Mouse (Mus musculus) Muller cell, postnatal 12 days (primary cell): ENCODE results near the gene 4930519G04Rik.
"Not testable (repeated sequence)": the region's sequence is repeated elsewhere in the genome, so short reads cannot be mapped to it uniquely, and the experiment has no call there.

Source experiments
- DNase-seq: peaks from one replicate; pipeline ENCODE4 v3.0.0-alpha.2; 2015; ENCODE audit errors: inconsistent ontology term

The 4930519G04Rik gene

GRCm38 (mm10) chr5:114842155-114842554 lies 11.3 kb upstream of the 4930519G04Rik start:
- DNase-seq = not testable (repeated sequence)

GRCm38 (mm10) chr5:114842674-114843073 lies 10.8 kb upstream of the 4930519G04Rik start:
- no peak for DNase-seq

- not testable (repeated sequence) for DNase-seq
Observed at GRCm38 (mm10) chr5:114844371-114844770, 9.1 kb upstream of the 4930519G04Rik start.

- DNase-seq = no peak
Observed at GRCm38 (mm10) chr5:114851565-114852236, 1.8 kb upstream of the 4930519G04Rik start.

GRCm38 (mm10) chr5:114858582-114858981 lies 5.1 kb downstream of the 4930519G04Rik start, which contains the start of gene Gm9936:
Gene Gm9936 (minus strand): TSS chr5:114858682.
- no peak for DNase-seq

GRCm38 (mm10) chr5:114859253-114859652 lies 5.8 kb downstream of the 4930519G04Rik start:
- DNase-seq = peak; percentile 73

- DNase-seq = no peak
Observed at GRCm38 (mm10) chr5:114861730-114862129, 8.3 kb downstream of the 4930519G04Rik start.

GRCm38 (mm10) chr5:114864813-114865212 lies 11.3 kb downstream of the 4930519G04Rik start:
- no peak for DNase-seq

- no peak for DNase-seq
Observed at GRCm38 (mm10) chr5:114865279-114865678, 11.8 kb downstream of the 4930519G04Rik start.

- no peak for DNase-seq
Observed at GRCm38 (mm10) chr5:114875858-114876257, 22.4 kb downstream of the 4930519G04Rik start.

GRCm38 (mm10) chr5:114876331-114876730 lies 22.9 kb downstream of the 4930519G04Rik start:
- peak; percentile 98 for DNase-seq

GRCm38 (mm10) chr5:114877487-114877886 lies 24.0 kb downstream of the 4930519G04Rik start:
- DNase-seq = peak; percentile 52

GRCm38 (mm10) chr5:114879399-114879798 lies 25.9 kb downstream of the 4930519G04Rik start:
- no peak for DNase-seq

GRCm38 (mm10) chr5:114882319-114882718 lies 28.9 kb downstream of the 4930519G04Rik start:
- DNase-seq = not testable (repeated sequence)

GRCm38 (mm10) chr5:114883022-114883421 lies 29.6 kb downstream of the 4930519G04Rik start:
- no peak for DNase-seq

- no peak for DNase-seq
Observed at GRCm38 (mm10) chr5:114886801-114887200, 33.3 kb downstream of the 4930519G04Rik start.

GRCm38 (mm10) chr5:114888995-114889394 lies 35.5 kb downstream of the 4930519G04Rik start:
- no peak for DNase-seq

GRCm38 (mm10) chr5:114895542-114895941 lies 42.1 kb downstream of the 4930519G04Rik start:
- no peak for DNase-seq

- no peak for DNase-seq
Observed at GRCm38 (mm10) chr5:114896688-114897373, 43.4 kb downstream of the 4930519G04Rik start, which contains the start of gene Oasl2. Gene Oasl2 (plus strand): TSS chr5:114896936.

GRCm38 (mm10) chr5:114897374-114897793 lies 43.9 kb downstream of the 4930519G04Rik start:
- peak; percentile 74 for DNase-seq

GRCm38 (mm10) chr5:114898857-114899256 lies 45.4 kb downstream of the 4930519G04Rik start:
- DNase-seq = no peak

GRCm38 (mm10) chr5:114902413-114902812 lies 48.9 kb downstream of the 4930519G04Rik start:
- DNase-seq = peak; percentile 50
